Mouse (Mus musculus) MEL (cell line): ENCODE measurements at regions not wholly inside any gene's neighbourhood (a gene's known extent, or its start where the extent isn't known, plus 50 kb on each side); places are given as distances from the start of the nearest gene placed in this dataset.

Source experiments
- CHD2 ChIP-seq: IDR thresholded peaks from 2 replicates; pipeline ENCODE4 v1.6.1; 2011; ENCODE audit warnings: low read length, improper control_type of control experiment
- CTCF ChIP-seq, 3 experiments: IDR thresholded peaks in 2 of 3; conservative IDR thresholded peaks in 1 of 3; 2 replicates each; pipeline ENCODE4 v1.5.1; 2011 to 2012; ENCODE audit warnings: low read length in 3 of 3, low read depth in 2 of 3, mild to moderate bottlenecking in 2 of 3, improper control_type of control experiment in 1 of 3, inconsistent platforms in 1 of 3, mixed read lengths in 1 of 3, moderate library complexity in 1 of 3; ENCODE audit not compliant: control insufficient read depth in 1 of 3, insufficient read depth in 1 of 3, poor library complexity in 1 of 3, severe bottlenecking in 1 of 3
- MAFK ChIP-seq: IDR thresholded peaks from 2 replicates; pipeline ENCODE4 v1.6.1; 2011; ENCODE audit warnings: low read depth, mild to moderate bottlenecking, low read length, improper control_type of control experiment, borderline replicate concordance
- POLR2A ChIP-seq, 2 experiments: IDR thresholded peaks; 2 replicates each; pipeline ENCODE4 v1.6.1; 2011 to 2012; ENCODE audit warnings: low read length in 2 of 2, mild to moderate bottlenecking in 2 of 2, control low read depth in 1 of 2, improper control_type of control experiment in 1 of 2, low read depth in 1 of 2, moderate library complexity in 1 of 2; ENCODE audit not compliant: control insufficient read depth in 1 of 2, insufficient read depth in 1 of 2, poor library complexity in 1 of 2

- TF ChIP-seq CTCF (IDR thresholded peaks at IDR 0.05 in 2 of 3, conservative IDR thresholded peaks at IDR 0.05 in 1 of 3; ENCODE audit: control insufficient read depth in 1 of 3, insufficient read depth in 1 of 3, low read depth in 2 of 3, low read length in 3 of 3, poor library complexity in 1 of 3, severe bottlenecking in 1 of 3) (no peak), MAFK (no peak), CHD2 (no peak), POLR2A (IDR thresholded peaks at IDR 0.05; ENCODE audit: control insufficient read depth in 1 of 2, insufficient read depth in 1 of 2, low read depth in 1 of 2, low read length in 2 of 2, poor library complexity in 1 of 2) (no peak)
Measured at GRCm38 (mm10) chr8:79563101-79563500, 76.3 kb upstream of the Otud4 start.
